Mouse (Mus musculus): ENCODE data around the gene Golph3.
"Not testable (repeated sequence)": the region's sequence is repeated elsewhere in the genome, so short reads cannot be mapped to it uniquely, and the experiment has no call there.

Gene Golph3

GRCm38 (mm10) chr15:12355261-12355660, 34.0 kb downstream of the Golph3 start:
- DNase-seq (ENCODE audit: low read depth, low spot score) = no peak

GRCm38 (mm10) chr15:12355907-12356306, 34.7 kb downstream of the Golph3 start:
- no peak for DNase-seq (ENCODE audit: low read depth, low spot score)

- DNase-seq (ENCODE audit: low read depth, low spot score) = no peak
Observed at GRCm38 (mm10) chr15:12357459-12357858, 36.2 kb downstream of the Golph3 start.

GRCm38 (mm10) chr15:12358384-12358783, 37.1 kb downstream of the Golph3 start:
- DNase-seq (ENCODE audit: low read depth, low spot score) = no peak

GRCm38 (mm10) chr15:12360519-12361212, 39.4 kb downstream of the Golph3 start:
- DNase-seq (ENCODE audit: low read depth, low spot score) = no peak

- DNase-seq (ENCODE audit: low read depth, low spot score) = no peak
Observed at GRCm38 (mm10) chr15:12362001-12362700, 40.9 kb downstream of the Golph3 start.

- DNase-seq (ENCODE audit: low read depth, low spot score) = no peak
Observed at GRCm38 (mm10) chr15:12362701-12363040, 41.4 kb downstream of the Golph3 start.

- no peak for DNase-seq (ENCODE audit: low read depth, low spot score)
Observed at GRCm38 (mm10) chr15:12364096-12364495, 42.8 kb downstream of the Golph3 start.

GRCm38 (mm10) chr15:12365416-12366071, 44.3 kb downstream of the Golph3 start:
- no peak for DNase-seq (ENCODE audit: low read depth, low spot score)

GRCm38 (mm10) chr15:12366072-12366469, 44.8 kb downstream of the Golph3 start:
- DNase-seq (ENCODE audit: low read depth, low spot score) = no peak

- DNase-seq (ENCODE audit: low read depth, low spot score) = not testable (repeated sequence)
Observed at GRCm38 (mm10) chr15:12366580-12367305, 45.5 kb downstream of the Golph3 start.

GRCm38 (mm10) chr15:12367306-12368080, 46.2 kb downstream of the Golph3 start:
- DNase-seq (ENCODE audit: low read depth, low spot score) = no peak

- DNase-seq (ENCODE audit: low read depth, low spot score) = no peak
Observed at GRCm38 (mm10) chr15:12368357-12368756, 47.1 kb downstream of the Golph3 start.

GRCm38 (mm10) chr15:12368850-12369249, 47.6 kb downstream of the Golph3 start:
- DNase-seq (ENCODE audit: low read depth, low spot score) = no peak

- no peak for DNase-seq (ENCODE audit: low read depth, low spot score)
Observed at GRCm38 (mm10) chr15:12370096-12370495, 48.8 kb downstream of the Golph3 start.

- DNase-seq (ENCODE audit: low read depth, low spot score) = peak; percentile 40
Observed at GRCm38 (mm10) chr15:12371183-12371582, 49.9 kb downstream of the Golph3 start.

GRCm38 (mm10) chr15:12373496-12373895, 52.2 kb downstream of the Golph3 start:
- no peak for DNase-seq (ENCODE audit: low read depth, low spot score)

- DNase-seq (ENCODE audit: low read depth, low spot score) = no peak
Observed at GRCm38 (mm10) chr15:12373918-12374317, 52.7 kb downstream of the Golph3 start.

GRCm38 (mm10) chr15:12374916-12375315, 53.7 kb downstream of the Golph3 start:
- peak; percentile 33 for DNase-seq (ENCODE audit: low read depth, low spot score)

GRCm38 (mm10) chr15:12375641-12376311, 54.5 kb downstream of the Golph3 start:
- peak; percentile 74 for DNase-seq (ENCODE audit: low read depth, low spot score)
